Mouse (Mus musculus): ENCODE results near the gene Ywhae.

Gene Ywhae

DNA sequence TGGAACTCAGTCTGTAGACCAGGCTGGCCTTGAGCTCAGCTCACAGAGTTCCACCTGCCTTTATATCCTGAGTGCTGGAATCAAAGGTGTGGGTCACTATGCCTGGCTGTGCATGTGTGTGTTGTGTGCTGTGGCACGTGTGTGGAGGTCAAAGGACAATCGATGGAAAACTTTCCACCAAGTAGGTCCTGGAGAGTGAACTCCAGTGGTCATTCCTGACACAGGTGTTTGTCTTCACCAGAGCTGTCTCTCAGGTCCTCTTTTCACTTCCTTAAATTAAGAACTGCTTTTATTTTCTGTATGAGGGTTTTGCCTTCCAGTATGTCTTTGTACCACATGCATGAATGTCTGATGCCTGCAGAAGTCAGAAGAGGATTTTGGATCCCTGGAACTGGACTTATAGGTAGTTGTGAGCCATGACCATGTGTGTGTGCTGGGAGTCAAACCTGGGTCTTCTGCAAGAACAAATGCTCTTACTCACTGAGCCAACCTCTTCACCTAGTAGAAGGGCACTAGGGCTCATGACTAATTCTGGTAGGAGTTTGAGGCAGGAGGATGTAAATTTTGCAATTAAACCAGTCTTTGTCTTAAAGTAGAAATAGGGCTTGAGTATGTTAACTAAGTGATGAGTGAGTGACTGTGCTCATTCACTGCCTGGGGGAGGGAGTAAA lies 5.3 kb downstream of the Ywhae start:
- in situ Hi-C loops (cut with MboI; ENCODE audit: low sequenced_read_pairs): no loop called here

DNA sequence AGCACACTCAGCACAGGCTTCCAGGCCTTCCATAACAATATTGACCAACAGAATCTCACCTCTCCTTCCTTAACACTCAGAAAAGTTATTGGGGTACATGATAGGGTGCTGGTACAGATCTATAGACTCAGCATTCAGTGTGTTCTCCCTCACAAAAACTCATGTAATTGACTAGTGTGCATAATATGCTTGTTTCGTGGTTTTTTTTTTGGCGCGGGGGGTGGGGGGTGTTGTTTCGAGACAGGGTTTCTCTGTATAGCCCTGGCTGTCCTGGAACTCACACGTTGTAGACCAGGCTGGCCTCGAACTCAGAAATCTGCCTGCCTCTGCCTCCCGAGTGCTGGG lies 5.8 kb downstream of the Ywhae start:
- in situ Hi-C loops (cut with MboI; ENCODE audit: low sequenced_read_pairs): no loop called here

DNA sequence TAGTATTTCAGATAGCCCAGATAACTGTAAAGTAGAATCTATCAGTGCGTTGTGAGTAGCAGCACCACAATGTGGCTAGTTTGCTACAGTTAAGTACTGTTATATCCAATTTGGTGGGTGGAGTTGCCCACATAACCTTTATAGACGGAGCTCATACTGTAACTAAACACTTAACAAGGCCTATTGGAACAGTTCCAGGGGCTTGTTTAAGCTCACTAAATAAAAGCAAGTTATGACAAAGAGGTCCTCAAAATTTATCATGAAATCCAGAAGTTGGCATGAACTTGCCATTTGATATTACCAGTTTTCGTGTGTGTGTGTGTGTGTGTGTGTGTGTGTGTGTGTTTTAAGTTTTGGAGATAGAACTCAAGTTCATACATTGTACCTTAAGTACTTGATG lies 7.5 kb downstream of the Ywhae start:
- in situ Hi-C loops (cut with MboI; ENCODE audit: low sequenced_read_pairs): no loop called here

DNA sequence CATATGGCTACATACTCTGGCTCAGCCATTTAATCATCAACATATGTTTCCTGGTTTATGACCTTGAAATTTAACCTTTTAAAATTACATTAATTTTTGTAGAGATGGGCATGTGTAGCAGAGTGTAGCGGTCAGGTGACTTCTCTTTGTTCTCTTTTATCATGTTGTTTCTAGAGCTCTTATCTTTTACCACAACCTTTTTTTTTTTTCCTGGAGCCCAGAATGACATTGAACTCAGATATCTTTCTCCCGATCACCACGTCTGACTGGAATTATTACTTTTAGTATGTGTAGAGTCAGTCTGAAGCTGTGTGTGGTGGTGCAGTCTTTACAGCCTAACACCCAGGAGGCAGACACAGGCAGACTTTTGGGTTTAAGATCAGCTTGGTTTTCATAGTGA lies 8.9 kb downstream of the Ywhae start:
- in situ Hi-C loops (cut with MboI; ENCODE audit: low sequenced_read_pairs): no loop called here

DNA sequence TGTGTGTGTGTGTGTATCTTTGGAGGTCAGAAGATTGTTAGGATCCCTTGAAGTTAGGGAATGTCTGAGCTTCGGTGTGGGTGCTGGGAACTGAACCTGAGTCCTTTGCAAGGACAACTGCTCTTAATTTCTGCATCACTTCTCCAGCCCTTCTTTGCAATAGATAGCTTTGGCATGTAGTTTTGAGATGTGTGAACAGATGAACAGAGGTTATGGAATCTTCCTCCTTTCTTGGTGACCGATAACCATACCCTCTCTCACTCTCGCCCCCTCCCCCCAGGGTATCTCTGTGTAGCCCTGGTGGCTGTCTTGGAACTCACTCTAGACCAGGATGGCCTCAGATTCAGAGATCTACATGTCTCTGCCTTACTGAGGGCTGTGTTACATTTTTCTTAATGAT lies 12.1 kb downstream of the Ywhae start:
- in situ Hi-C loops (cut with MboI; ENCODE audit: low sequenced_read_pairs): no loop called here

DNA sequence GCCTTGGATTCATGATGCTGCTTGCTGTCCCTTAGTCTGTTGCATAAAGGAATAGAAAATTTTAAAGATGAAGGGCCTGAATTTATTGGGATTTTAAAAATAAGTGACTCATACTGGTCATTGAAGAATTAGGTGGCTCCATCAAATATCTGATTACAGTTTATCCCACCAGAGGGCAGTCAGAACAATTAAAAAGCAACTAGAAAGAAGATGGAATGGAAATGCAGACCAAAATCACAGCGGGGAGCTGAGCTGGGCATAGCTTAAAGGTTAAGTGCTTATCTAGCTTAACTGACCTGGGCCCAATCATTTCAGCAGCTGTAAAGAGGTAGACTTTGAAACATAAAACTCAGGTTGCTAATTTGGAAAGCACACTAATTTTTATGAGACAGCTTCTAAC lies 17.9 kb downstream of the Ywhae start:
- in situ Hi-C loops (cut with MboI; ENCODE audit: low sequenced_read_pairs): no loop called here

DNA sequence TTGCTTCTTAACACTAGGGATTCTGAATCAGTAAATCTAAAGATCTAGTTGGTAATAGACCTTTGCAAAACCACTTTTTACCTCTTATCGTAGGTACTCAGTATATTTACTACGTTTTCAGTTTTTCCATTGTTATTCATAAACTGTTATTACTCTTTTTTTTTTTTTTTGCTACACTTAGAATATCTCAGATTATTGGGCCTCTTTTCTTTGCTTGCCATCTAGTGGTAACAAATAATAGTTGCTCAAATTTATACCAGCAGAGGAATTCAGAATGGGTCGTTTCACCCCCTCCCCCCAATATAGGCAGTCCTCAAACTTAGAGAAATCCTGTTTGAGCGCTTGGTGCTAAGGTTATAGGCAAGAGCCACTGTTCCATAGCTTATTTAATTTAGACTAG lies 18.4 kb downstream of the Ywhae start:
- in situ Hi-C loops (cut with MboI; ENCODE audit: low sequenced_read_pairs): no loop called here

DNA sequence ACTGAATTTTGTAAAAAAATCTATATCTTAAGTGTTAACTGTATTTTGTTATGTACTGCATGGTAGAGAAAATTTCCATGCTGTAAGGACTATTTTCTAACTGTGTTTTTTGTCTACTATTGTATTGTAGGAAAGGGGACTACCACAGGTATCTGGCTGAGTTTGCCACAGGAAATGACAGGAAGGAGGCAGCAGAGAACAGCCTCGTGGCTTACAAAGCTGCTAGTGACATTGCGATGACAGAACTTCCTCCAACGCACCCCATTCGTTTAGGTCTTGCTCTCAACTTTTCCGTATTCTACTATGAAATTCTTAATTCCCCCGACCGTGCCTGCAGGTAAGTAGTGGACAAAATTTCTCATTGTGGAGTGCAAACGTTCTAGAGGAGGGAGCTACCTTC lies 24.0 kb downstream of the Ywhae start:
- in situ Hi-C loops (cut with MboI; ENCODE audit: low sequenced_read_pairs): no loop called here

DNA sequence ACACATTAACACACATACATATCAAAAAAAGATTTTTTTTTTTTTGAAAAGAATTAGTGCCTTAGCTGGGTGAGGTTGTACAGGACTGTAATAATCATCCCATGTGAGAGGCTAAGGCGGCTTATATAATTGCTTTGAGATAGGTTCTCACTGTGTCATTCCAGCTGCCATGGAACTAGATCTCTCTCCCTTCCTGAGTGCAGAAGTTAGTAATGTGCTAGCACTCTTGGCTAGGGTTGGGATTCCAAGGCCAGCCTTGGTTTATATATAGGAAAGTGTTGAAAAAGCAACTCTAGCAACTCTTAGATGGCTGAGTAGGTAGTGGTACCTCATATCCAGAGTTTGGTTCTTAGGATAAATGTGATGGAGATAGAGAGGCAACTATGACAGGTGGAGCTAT lies 25.9 kb downstream of the Ywhae start:
- in situ Hi-C loops (cut with MboI; ENCODE audit: low sequenced_read_pairs): no loop called here

DNA sequence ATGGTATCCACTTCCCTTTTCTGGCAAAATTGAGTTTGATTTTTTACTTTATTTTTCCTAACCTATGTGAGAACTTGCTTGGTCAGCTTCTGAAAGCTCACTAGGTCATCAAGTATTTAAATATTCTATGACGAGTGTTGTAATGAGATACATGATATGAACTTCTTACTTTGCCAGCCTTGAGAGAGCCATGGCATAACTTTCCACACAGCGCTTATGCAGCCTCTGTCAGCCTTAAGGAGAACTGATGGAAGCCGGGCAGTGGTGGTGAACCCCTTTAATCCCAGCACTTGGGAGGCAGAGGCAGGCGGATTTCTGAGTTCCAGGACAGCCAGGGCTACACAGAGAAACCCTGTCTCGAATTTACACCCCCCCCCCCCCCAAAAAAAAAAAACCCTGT lies 28.1 kb downstream of the Ywhae start:
- in situ Hi-C loops (cut with MboI; ENCODE audit: low sequenced_read_pairs): no loop called here

DNA sequence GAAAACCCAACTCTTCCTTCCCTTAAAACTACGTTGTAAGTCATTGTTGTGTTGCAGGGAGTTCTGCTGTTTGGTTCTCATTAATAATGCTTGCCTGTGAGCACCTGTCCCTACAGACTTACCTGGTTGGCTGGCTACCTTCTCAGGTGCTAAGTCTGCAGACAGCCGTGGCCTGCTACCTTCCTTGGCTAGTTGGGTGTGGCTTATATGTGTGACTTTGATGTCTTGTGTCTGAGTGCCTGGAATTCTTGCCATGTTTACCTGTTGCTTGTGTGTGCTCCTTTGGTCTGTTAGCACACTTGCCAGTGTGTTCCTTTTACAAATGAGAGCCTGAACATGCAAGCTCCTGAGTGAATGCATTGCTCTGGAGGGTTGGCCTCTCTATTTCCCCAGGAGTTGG lies 30.0 kb downstream of the Ywhae start:
- in situ Hi-C loops (cut with MboI; ENCODE audit: low sequenced_read_pairs): no loop called here

DNA sequence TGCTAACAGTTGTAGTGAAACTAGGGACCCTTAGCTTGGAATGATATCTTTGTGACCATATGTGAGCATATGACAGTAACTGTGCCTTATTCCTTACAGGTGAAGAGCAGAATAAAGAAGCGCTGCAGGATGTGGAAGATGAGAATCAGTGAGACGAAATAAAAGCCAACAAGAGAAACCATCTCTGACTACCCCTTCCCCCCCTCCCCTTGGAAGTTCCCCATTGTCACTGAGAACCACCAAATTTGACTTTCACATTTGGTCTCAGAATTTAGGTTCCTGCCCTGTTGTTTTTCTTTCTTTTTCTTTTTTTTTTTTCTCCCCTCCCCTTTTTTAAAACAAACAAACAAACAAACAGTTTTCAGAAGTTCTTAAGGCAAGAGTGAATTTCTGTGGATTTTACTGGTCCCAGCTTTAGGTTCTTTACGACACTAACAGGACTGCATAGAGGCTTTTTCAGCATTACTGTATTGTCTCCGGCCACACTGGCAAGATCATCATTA lies 31.9 kb downstream of the Ywhae start:
- in situ Hi-C loops (cut with MboI; ENCODE audit: low sequenced_read_pairs): no loop called here

DNA sequence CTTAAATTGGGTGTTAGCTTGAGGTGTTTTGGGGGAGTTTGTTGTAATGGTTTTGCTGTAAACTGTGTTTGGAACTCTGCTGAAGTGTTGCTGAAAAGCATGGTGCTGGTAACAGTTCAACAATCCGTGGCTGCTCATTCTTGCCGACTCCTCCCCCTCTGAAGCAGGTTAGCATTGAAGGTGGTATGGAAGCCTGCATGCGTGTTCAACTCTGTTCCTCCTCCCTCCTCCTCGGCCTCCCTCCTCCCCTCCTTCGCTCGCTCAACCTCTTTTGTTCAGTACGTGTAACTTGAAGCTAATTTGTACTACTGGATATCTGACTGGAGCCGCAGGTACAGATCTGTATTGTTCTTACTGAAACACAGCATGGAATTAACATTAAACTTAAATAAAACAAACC lies 32.5 kb downstream of the Ywhae start:
- in situ Hi-C loops (cut with MboI; ENCODE audit: low sequenced_read_pairs): no loop called here

DNA sequence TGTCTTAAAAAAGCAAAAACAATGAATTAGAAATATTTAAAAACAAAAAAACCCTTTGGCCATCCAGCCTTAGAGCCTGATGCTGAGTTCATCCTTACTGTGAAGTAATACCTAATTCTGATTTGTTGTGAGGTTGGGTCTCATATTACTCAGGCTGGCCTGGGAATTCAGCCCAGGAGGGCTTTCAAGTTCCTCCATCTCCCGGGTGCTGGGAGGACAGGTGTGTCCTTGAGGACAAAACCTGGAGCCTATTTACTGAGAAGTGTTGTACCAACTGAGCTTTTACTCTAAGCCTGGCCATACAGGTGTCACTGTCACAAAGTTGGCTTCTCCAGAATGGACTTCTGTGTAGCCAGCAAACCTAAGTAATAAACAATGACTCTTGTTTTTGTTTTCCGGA lies 34.3 kb downstream of the Ywhae start:
- in situ Hi-C loops (cut with MboI; ENCODE audit: low sequenced_read_pairs): no loop called here

DNA sequence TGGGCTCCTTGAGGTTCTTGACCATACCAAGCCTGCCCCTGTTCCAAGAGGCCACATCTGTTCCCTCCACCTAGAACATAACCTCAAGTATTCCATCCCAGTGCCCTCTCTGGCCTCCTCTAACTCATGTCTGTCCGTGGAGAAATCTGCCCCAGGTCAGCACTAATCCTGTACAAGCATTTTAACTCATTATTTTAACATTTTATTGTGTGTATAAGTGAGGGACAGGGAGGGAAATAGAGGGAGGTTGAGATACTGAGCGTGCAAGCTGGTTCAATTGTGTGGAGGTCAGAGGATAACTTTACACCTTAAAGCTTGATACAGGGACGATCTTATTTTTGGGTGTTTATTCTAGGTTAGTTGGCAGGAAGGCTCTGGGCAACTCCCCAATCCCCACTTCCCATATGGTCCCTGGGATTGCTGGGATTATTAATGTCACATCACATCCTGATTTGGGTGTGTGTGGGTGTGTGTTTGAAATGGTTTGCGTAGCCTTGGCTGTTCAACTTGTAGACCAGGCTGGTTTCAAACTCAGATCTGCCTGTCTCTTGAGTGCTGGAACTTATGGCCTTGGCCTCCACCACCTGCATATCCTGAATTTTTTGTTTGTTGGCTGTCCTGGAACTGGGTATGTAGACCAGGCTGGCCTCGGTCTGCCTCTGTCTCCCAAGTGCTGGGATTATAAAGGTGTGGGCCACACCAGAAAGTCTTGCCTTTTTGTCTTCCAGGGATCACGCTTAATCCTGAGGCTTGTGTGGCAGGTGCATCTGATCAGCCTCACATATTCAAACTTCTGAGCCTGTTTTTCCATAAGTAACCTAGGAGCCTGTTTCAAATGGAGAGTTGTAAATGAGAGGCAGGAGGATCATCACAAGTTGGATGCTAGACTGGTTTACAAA lies 35.7 kb downstream of the Ywhae start:
- in situ Hi-C loops (cut with MboI; ENCODE audit: low sequenced_read_pairs): no loop called here

DNA sequence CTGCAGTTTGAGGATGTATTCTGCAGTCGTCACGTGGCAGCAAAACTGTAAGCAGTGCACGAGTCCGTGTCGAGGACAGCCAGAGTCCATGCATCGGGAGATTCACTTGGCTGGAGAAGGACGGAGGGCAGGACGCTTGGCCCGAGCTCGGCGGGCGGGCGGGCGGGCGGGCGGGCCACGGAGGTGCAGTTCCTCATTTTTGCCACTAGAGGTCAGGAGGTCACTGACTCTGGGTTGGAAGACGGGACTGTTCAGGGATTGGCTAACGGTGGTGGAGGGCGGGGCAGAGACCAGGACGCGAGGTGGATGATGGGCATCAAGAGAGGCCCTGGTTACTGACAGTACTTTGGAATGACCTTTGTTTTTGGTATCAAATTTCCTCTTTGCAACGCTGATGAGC lies 36.5 kb downstream of the Ywhae start:
- in situ Hi-C loops (cut with MboI; ENCODE audit: low sequenced_read_pairs): no loop called here

DNA sequence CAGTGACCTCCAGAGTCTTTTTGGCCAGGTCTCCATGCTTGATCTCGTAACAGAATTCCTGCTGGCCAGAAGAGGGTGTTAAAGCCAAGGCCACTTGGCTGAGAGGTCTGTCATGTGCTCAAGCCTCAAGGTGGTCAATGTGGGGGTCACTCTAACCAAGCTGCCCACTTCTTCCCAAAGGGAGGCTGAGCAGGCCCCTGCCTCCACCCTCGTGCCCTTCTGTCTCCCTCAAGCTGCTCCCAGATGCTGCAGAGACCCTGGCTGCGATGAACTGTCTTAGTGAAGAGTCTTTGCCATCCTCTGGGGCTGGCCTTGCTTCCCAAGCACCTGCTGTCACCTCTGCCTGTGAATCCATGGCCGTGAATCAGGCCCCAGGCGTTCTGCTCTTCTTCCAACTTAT lies 39.9 kb downstream of the Ywhae start:
- in situ Hi-C loops (cut with MboI; ENCODE audit: low sequenced_read_pairs): loop anchor here (5.0 to 10.0 kb wide), 2 partner anchors 130 to 382 kb away; no protein-coding TSS in a partner anchor

DNA sequence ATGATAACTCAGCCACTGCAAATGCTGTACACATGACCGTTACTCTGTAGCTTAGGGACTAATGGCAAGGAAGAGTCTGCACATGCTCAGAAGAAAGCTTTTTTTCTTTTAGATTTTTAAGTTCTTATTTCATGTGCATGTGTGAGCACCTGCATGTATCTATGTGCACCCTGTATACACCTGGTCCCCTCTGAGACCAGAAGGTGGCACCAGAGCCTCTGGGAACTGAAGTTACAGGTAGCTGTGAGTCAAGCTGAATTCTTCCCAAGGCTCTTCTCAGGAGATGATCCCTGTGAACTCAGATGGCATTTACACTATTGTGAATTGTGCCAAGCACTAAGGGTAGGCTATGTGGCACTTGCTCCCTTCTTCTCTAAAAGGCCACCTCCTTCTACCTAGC lies 43.2 kb downstream of the Ywhae start:
- in situ Hi-C loops (cut with MboI; ENCODE audit: low sequenced_read_pairs): loop anchor here (10.0 kb wide), 1 partner anchor 379 kb away; no protein-coding TSS in a partner anchor

DNA sequence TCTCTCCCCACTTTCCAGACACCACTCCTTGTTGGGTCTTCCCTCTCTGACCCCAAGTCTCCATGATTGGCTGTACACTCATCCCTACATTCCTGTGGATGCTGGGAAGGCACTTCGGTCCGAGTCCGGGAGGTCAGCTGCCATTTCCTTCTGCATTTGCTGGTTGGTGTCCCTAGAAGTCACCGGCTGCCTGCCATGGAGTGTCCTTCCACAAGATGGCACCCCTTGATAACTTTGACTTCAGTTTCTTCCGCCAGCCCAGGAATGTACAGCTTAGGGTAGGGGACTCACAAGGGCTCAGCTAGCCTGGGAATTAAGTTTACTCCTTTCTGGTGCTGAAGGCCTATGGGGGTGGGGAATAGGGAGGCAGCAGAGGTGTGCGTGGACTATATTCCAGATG lies 49.2 kb downstream of the Ywhae start:
- in situ Hi-C loops (cut with MboI; ENCODE audit: low sequenced_read_pairs): loop anchor here (10.0 kb wide), 1 partner anchor 183 kb away; no protein-coding TSS in a partner anchor

DNA sequence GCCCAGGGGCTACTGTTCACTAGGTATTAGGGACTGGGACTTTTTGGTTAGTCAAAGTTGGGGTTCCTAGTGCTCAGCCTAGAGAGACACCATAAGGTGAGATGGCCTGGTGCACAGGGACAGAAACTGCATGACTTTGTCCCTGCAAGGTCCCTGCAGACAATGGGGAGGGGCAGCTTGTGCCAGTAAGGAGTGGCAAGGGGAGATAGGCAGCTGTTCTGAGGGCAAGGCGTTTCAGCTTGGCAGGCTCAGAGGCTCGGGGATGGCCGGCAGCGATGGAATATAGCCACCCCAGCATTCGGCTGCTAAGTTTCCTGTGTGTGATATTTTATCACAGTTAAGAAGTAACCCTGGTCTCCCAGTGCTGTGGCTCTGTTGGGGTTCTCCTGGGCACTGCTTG lies 51.1 kb downstream of the Ywhae start:
- in situ Hi-C loops (cut with MboI; ENCODE audit: low sequenced_read_pairs): loop anchor here (10.0 kb wide), 1 partner anchor 181 kb away; no protein-coding TSS in a partner anchor

DNA sequence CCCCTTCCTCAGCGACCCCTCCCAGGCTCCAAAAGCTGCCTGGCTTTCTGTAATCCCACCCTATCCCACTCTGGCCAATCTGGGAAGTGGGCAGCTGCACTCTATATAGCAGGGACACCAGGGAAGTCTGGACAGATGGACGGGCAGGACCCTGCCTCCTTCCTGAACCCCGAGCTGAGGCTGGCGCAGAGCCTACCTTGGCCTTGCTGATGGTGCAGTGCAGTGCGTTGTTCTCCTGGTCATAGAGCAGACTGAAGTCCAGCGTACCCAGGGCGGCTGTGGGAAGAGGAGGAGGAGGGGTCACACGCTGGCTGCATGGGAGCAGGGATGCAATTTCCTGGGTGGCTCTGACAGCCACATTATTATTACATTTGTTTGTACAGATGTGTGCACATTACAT lies 53.2 kb downstream of the Ywhae start:
- in situ Hi-C loops (cut with MboI; ENCODE audit: low sequenced_read_pairs): loop anchor here (10.0 kb wide), 1 partner anchor 179 kb away; no protein-coding TSS in a partner anchor

DNA sequence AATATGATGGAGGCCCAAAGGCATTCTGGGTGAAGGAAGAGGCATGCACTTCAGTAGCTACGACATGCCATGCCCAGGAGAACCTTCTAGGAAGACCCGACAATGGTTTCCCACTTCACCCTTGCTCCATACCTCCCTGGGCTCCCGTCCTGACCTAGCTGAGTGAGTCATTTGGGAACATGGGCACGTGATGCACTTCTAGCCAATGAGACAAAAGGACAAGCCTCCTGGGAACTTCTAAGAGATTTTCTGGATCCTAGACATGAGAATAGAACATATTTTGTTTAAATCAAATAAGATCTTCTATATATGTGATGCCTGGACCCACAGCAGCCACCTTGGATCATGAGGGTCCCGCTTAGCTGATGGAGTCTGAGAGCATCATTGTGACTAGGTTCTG lies 59.9 kb downstream of the Ywhae start:
- in situ Hi-C loops (cut with MboI; ENCODE audit: low sequenced_read_pairs): no loop called here
